Mouse (Mus musculus) CH12.LX (cell line): ENCODE results near the gene Cers6. TPM values are rescaled to one million over a fixed set of nuclear protein-coding genes. Genes with fewer than 3 reads are reported as not detected.

Source experiments
- DNase-seq: peaks from one replicate; pipeline ENCODE4 v3.0.0-alpha.2; 2013; ENCODE audit errors: extremely low read depth
- H3K27ac ChIP-seq: 2 replicates; pipeline ENCODE4 v1.5.1; 2012; ENCODE audit warnings: low read depth, mild to moderate bottlenecking, control low read depth, moderate library complexity; ENCODE audit not compliant: insufficient read depth
- H3K27me3 ChIP-seq: replicated peaks from 2 replicates; pipeline ENCODE3; 2012; ENCODE audit warnings: inconsistent platforms
- H3K36me3 ChIP-seq, 2 experiments: replicated peaks in 1 of 2; 2 replicates each; pipeline versions ENCODE3 to v1.6.1; 2012; ENCODE audit warnings: inconsistent platforms in 1 of 2, low read length in 1 of 2, mild to moderate bottlenecking in 1 of 2, mixed read lengths in 1 of 2, moderate library complexity in 1 of 2; ENCODE audit not compliant: control insufficient read depth in 1 of 2, insufficient read depth in 1 of 2
- H3K4me1 ChIP-seq, 2 experiments: 2 replicates each; pipeline ENCODE4 v1.6.1; 2012; ENCODE audit warnings: inconsistent platforms in 1 of 2, moderate library complexity in 1 of 2; ENCODE audit not compliant: insufficient read depth in 2 of 2, control insufficient read depth in 1 of 2
- H3K4me2 ChIP-seq: 2 replicates; pipeline ENCODE4 v1.6.1; 2012; ENCODE audit warnings: low read depth, mild to moderate bottlenecking, control low read depth; ENCODE audit not compliant: poor library complexity, insufficient read depth, severe bottlenecking
- H3K4me3 ChIP-seq, 3 experiments: fragments of 150-350 bp in 1 of 3; sonication (generic) in 1 of 3; replicated peaks in 1 of 3; 2 replicates each; pipeline versions ENCODE3 to v1.5.1; 2011 to 2012; ENCODE audit warnings: low read depth in 2 of 3, low read length in 2 of 3, mild to moderate bottlenecking in 2 of 3, moderate library complexity in 2 of 3, control low read depth in 1 of 3, improper control_type of control experiment in 1 of 3, inconsistent platforms in 1 of 3, mixed read lengths in 1 of 3; ENCODE audit not compliant: poor library complexity in 1 of 3
- H3K79me2 ChIP-seq: replicated peaks from 2 replicates; pipeline ENCODE4 v1.6.1; 2012; ENCODE audit warnings: mild to moderate bottlenecking, moderate library complexity; ENCODE audit not compliant: control insufficient read depth, poor library complexity, insufficient read depth, severe bottlenecking; ENCODE audit errors: extremely low read depth
- H3K9ac ChIP-seq: 2 replicates; pipeline ENCODE4 v1.6.1; 2012; ENCODE audit warnings: low read depth, mild to moderate bottlenecking, control low read depth, moderate library complexity; ENCODE audit not compliant: insufficient read depth
- H3K9me3 ChIP-seq: replicated peaks from 2 replicates; pipeline ENCODE3; 2012; ENCODE audit warnings: low read length, inconsistent platforms, mixed read lengths
- CTCF ChIP-seq, 2 experiments: IDR thresholded peaks in 1 of 2; conservative IDR thresholded peaks in 1 of 2; 2 replicates each; pipeline ENCODE4 v1.5.1; 2011 to 2012; ENCODE audit warnings: low read depth in 2 of 2, low read length in 2 of 2, improper control_type of control experiment in 1 of 2, inconsistent platforms in 1 of 2, mild to moderate bottlenecking in 1 of 2, moderate library complexity in 1 of 2
- E2F4 ChIP-seq: IDR thresholded peaks from 2 replicates; pipeline ENCODE4 v1.6.1; 2011; ENCODE audit warnings: low read depth, low read length, improper control_type of control experiment; ENCODE audit not compliant: insufficient replicate concordance
- ELF1 ChIP-seq: IDR thresholded peaks from 2 replicates; pipeline ENCODE4 v1.6.1; 2014; ENCODE audit warnings: low read depth, mild to moderate bottlenecking, inconsistent platforms, low read length, improper control_type of control experiment
- ETS1 ChIP-seq: conservative IDR thresholded peaks from 2 replicates; pipeline ENCODE4 v1.6.1; 2012; ENCODE audit warnings: low read depth, mild to moderate bottlenecking, inconsistent platforms, low read length, improper control_type of control experiment, moderate library complexity
- GABPA ChIP-seq: IDR thresholded peaks from 2 replicates; pipeline ENCODE4 v1.6.1; 2012; ENCODE audit warnings: low read depth, low read length, improper control_type of control experiment, inconsistent platforms; ENCODE audit not compliant: insufficient replicate concordance
- HCFC1 ChIP-seq: IDR thresholded peaks from 2 replicates; pipeline ENCODE4 v1.6.1; 2012; ENCODE audit warnings: low read depth, mild to moderate bottlenecking, inconsistent platforms, low read length, improper control_type of control experiment
- IRF4 ChIP-seq: IDR thresholded peaks from 2 replicates; pipeline ENCODE4 v1.6.1; 2014; ENCODE audit warnings: low read depth, mild to moderate bottlenecking, inconsistent platforms, low read length, improper control_type of control experiment
- KAT2A ChIP-seq: IDR thresholded peaks from 2 replicates; pipeline ENCODE4 v1.6.1; 2012; ENCODE audit warnings: low read length, improper control_type of control experiment, inconsistent platforms; ENCODE audit not compliant: insufficient replicate concordance
- MAX ChIP-seq: IDR thresholded peaks from 2 replicates; pipeline ENCODE4 v1.6.1; 2011; ENCODE audit warnings: low read length, improper control_type of control experiment
- POLR2A ChIP-seq: IDR thresholded peaks from 2 replicates; pipeline ENCODE4 v1.6.1; 2011; ENCODE audit warnings: low read depth, mild to moderate bottlenecking, improper control_type of control experiment, low read length
- POLR2AphosphoS2 ChIP-seq: IDR thresholded peaks from 2 replicates; pipeline ENCODE4 v1.6.1; 2011; ENCODE audit warnings: low read depth, low read length, improper control_type of control experiment
- RCOR1 ChIP-seq: conservative IDR thresholded peaks from 2 replicates; pipeline ENCODE4 v1.6.1; 2012; ENCODE audit warnings: low read depth, mild to moderate bottlenecking, inconsistent platforms, low read length, improper control_type of control experiment
- TCF12 ChIP-seq: IDR thresholded peaks from 2 replicates; pipeline ENCODE4 v1.6.1; 2014; ENCODE audit warnings: low read depth, mild to moderate bottlenecking, inconsistent platforms, low read length, improper control_type of control experiment
- UBTF ChIP-seq: IDR thresholded peaks from 2 replicates; pipeline ENCODE4 v1.6.1; 2012; ENCODE audit warnings: low read depth, mild to moderate bottlenecking, inconsistent platforms, low read length, improper control_type of control experiment, moderate library complexity
- USF1 ChIP-seq: IDR thresholded peaks from 2 replicates; pipeline ENCODE4 v1.6.1; 2014; ENCODE audit warnings: low read depth, mild to moderate bottlenecking, inconsistent platforms, low read length, improper control_type of control experiment
- USF2 ChIP-seq: conservative IDR thresholded peaks from 2 replicates; pipeline ENCODE4 v1.6.1; 2011; ENCODE audit warnings: low read depth, low read length, improper control_type of control experiment
- ZKSCAN1 ChIP-seq: IDR thresholded peaks from 2 replicates; pipeline ENCODE4 v1.6.1; 2012; ENCODE audit warnings: low read depth, inconsistent platforms, low read length, improper control_type of control experiment, borderline replicate concordance
- ZMIZ1 ChIP-seq: IDR thresholded peaks from 2 replicates; pipeline ENCODE4 v1.6.1; 2012; ENCODE audit warnings: low read depth, mild to moderate bottlenecking, inconsistent platforms, low read length, improper control_type of control experiment
- dilution Hi-C: fragments of 300-500 bp; cut with MboI; formaldehyde crosslinking; loops from 2 replicates; pipeline ENCODE4 v1.14.3; 2020; ENCODE audit warnings: low sequenced_read_pairs; ENCODE audit not compliant: extremely low pct_unique_long_range_greater_than_20kb, extremely low pct_ligation_motif_present
- in situ Hi-C: fragments of 300-500 bp; cut with MboI; formaldehyde crosslinking; loops from 3 replicates; pipeline ENCODE4 v1.14.3; 2019; ENCODE audit warnings: low sequenced_read_pairs, low pct_ligation_motif_present, low pct_unique_long_range_greater_than_20kb, mixed read lengths
- polyA plus RNA-seq: library from polyadenylated mRNA; unstranded; fragments of >175 nt; gene quantifications from 2 replicates; pipeline ENCODE4 v1.2.1, GENCODE M21; 2012; ENCODE audit warnings: low read depth; ENCODE audit not compliant: insufficient read length
- total RNA-seq, 2 experiments: library from RNA; depleted of rRNA; stranded (reverse); fragments of 300-350 nt in 1 of 2; fragments of >200 nt in 1 of 2; gene quantifications; 2 replicates each; pipeline ENCODE4 v1.2.3; 2012 to 2014

Gene Cers6
- total and polyA plus RNA-seq, 3 experiments = not detected

- Histone ChIP-seq H3K27ac (no peak overlapping the region), H3K4me3 (no peak overlapping the region), H3K9me3 (peaks cover 56% of the 10 kb centered on the region), H3K79me2 (no peaks in the 10 kb centered on the region), H3K9ac (no peak overlapping the region), H3K4me1 (no peaks in the 10 kb centered on the region), H3K36me3 (no peaks in the 10 kb centered on the region), H3K4me2 (no peak overlapping the region), H3K27me3 (no peaks in the 10 kb centered on the region)
- dilution Hi-C loops = no loop called here
- in situ Hi-C loops = no loop called here
- TF ChIP-seq RCOR1 (no peak), ZKSCAN1 (no peak), ZMIZ1 (no peak), USF2 (no peak), IRF4 (no peak)
- no peak for DNase-seq
These were observed 17.9 kb upstream of the Cers6 start for GRCm38 (mm10) chr2:68843330-68843729.

- Histone ChIP-seq H3K4me2 (no peak overlapping the region), H3K9me3 (peaks cover 56% of the 10 kb centered on the region), H3K9ac (no peak overlapping the region), H3K36me3 (no peaks in the 10 kb centered on the region), H3K27me3 (no peaks in the 10 kb centered on the region), H3K79me2 (no peaks in the 10 kb centered on the region), H3K27ac (no peak overlapping the region), H3K4me1 (no peaks in the 10 kb centered on the region), H3K4me3 (no peak overlapping the region)
- dilution Hi-C loops (no loop called here), in situ Hi-C loops (no loop called here)
- TF ChIP-seq ETS1 (no peak), USF2 (no peak), RCOR1 (no peak), E2F4 (no peak), IRF4 (no peak), GABPA (no peak), HCFC1 (no peak), USF1 (no peak), UBTF (no peak), CTCF (conservative IDR thresholded peaks at IDR 0.05 in 1 of 2, IDR thresholded peaks at IDR 0.05 in 1 of 2; ENCODE audit: low read depth in 2 of 2, low read length in 2 of 2) (no peak), POLR2AphosphoS2 (no peak), KAT2A (no peak), POLR2A (no peak), ELF1 (no peak), TCF12 (no peak), MAX (no peak)
- TF ChIP-seq, all 38 proteins: peak for 0
- DNase-seq = no peak
These were observed 16.7 kb upstream of the Cers6 start for GRCm38 (mm10) chr2:68844530-68844929.
